Mouse (Mus musculus): Measurements from ENCODE around the gene Snx4.

- no peak for TF ChIP-seq TCF12 (IDR thresholded peaks at IDR 0.05; ENCODE audit: insufficient read depth, poor library complexity, severe bottlenecking)
- no peak for TF ChIP-seq POLR2A (IDR thresholded peaks at IDR 0.05; ENCODE audit: insufficient read length, low read depth)
- no peak for TF ChIP-seq POLR2AphosphoS2 (IDR thresholded peaks at IDR 0.05; ENCODE audit: insufficient read length, low read depth)
- no peak for TF ChIP-seq E2F4 (IDR thresholded peaks at IDR 0.05; ENCODE audit: insufficient read depth)
- no peak for TF ChIP-seq MYOG (IDR thresholded peaks at IDR 0.05; ENCODE audit: control insufficient read depth in 1 of 3, insufficient read depth in 1 of 3, insufficient read length in 2 of 3, low read depth in 2 of 3)
- TF ChIP-seq REST (IDR thresholded peaks at IDR 0.05; ENCODE audit: insufficient read depth, insufficient read length) = no peak
- TF ChIP-seq MAX (IDR thresholded peaks at IDR 0.05; ENCODE audit: low read depth) = no peak
- TF ChIP-seq SRF (IDR thresholded peaks at IDR 0.05; ENCODE audit: control insufficient read depth, insufficient read length, low read depth) = no peak
- no peak for TF ChIP-seq USF1 (IDR thresholded peaks at IDR 0.05; ENCODE audit: low read depth)
These were observed 4.2 kb upstream of the Snx4 start for GRCm38 (mm10) chr16:33247006-33247405.
